Mouse (Mus musculus): ENCODE measurements around the gene Grk6. TPM values are rescaled to one million over a fixed set of nuclear protein-coding genes. Genes with fewer than 3 reads are reported as not detected.

Gene Grk6
- 10 to 100 TPM; 60.3 to 63.2 TPM for total RNA-seq (2021)
- long read RNA-seq, transcript Grk6-201 (16 exons, 2,994 nt), result minor isoform, 35 of 166 reads
- long read RNA-seq, transcript Grk6-202 (16 exons, 2,169 nt), result minor isoform, 12 of 166 reads
- long read RNA-seq, transcript Grk6-203 (16 exons, 1,997 nt), result major isoform, 84 of 166 reads
- long read RNA-seq, partial matches to known transcripts, result 7 of 166 reads
- long read RNA-seq, other reads (novel, unspliced or antisense), result 23 of 166 reads

DNA sequence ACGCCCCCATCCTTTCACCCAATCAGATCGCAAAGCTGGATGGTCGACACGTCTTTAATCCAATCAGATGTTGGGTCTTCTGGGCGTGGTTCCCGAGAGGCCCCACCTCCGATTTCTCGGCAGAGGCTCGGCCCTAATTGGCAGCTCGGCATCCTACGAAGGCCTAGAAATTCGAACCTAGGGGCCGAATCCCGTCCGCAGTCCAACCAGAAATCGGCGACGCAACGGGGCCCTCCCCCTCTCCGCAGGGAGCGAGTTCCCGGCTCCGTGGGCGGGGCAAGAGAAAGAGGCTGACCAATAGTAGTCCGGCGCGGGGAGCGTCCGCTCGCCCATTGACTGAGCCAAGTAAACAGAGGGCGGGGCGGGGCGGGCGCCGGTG, at the start of gene Grk6:
Gene Grk6 (plus strand): TSS at position 136 of the 379 bp plus-strand sequence.
- DNase-seq (ENCODE audit: low spot score in 2 of 2), result peak; percentile 100

GRCm38 (mm10) chr13:55398088-55398487, 46.8 kb upstream of the Grk6 start, which contains the start of gene Slc34a1:
Gene Slc34a1, plus strand, starts transcription at chr13:55398187.
- DNase-seq (ENCODE audit: low spot score in 2 of 2), result no peak

DNA sequence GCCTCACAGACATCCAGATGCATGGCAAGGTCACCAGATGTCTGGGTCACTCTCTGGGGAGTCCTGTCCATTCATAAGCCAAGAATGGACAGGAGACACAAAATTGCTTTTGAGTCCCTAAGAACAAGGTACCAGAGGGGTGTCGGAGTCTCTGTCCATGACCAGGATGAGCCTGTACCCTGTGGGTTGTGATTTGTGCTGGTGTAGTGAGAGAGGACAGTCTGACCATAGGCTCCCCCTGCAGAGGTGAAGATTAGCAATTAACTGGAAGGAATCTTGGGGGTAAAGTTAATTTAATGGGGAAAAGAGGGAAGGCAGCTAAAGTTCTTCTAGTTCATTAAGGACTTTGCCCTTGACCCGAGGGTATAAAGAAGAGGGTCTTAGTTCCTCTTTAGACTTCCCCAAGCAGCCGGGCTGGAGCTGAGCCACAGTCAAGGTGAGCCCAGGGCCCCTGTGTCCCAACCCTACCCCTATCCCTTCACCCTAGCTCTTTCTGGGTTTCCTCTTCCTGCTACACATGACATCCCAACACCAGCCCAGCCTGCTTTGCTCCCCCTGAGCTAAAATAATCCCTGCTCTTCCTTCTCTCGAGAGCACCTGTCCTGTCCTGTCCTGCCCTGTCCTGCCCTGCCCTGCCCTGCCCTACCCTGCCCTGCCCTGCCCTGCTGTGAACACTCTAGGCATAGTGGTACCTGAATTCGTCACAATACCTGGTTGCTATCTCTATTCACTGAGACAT, 45.4 kb upstream of the Grk6 start:
- no peak for DNase-seq (ENCODE audit: low spot score in 2 of 2)

GRCm38 (mm10) chr13:55400039-55400346, 44.9 kb upstream of the Grk6 start:
- no peak for DNase-seq (ENCODE audit: low spot score in 2 of 2)

GRCm38 (mm10) chr13:55403266-55403665, 41.6 kb upstream of the Grk6 start:
- no peak for DNase-seq (ENCODE audit: low spot score in 2 of 2)

GRCm38 (mm10) chr13:55403935-55404852, 40.7 kb upstream of the Grk6 start:
- peak in 1 of 2 experiments; percentile 65 for DNase-seq (ENCODE audit: low spot score in 2 of 2)

- DNase-seq (ENCODE audit: low spot score in 2 of 2), result peak; percentile 61 to 87
Measured at GRCm38 (mm10) chr13:55404853-55405782, 39.8 kb upstream of the Grk6 start.

DNA sequence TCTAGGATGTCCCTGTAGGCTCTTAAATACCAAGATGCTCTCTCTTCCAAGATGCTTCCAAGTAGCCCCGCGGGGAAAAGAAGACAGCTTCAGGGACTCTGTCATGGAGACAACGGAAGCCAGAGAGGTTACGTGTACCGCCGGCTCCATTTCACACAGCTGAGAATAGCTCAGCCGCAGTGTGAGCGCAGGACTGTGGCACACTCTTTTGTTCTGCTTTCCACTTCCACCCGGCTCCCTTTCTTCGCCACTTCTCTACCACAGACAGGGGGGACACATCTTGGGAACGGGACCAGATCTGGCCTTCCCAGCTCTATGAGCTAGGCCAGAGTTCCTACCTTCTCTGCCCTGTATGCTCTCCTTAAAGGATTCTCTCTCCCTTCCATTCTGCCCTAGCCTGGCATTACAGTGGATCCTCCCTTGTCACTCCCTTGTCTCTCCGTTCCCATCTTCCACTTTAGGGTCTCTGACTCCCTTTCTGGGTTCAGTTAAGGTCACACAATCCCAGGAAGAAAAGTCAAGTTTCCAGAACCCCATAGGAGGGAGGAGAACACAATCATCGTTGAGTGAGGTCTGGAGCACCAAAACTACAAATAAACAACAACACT, 39.0 kb upstream of the Grk6 start:
- no peak for DNase-seq (ENCODE audit: low spot score in 2 of 2)

DNA sequence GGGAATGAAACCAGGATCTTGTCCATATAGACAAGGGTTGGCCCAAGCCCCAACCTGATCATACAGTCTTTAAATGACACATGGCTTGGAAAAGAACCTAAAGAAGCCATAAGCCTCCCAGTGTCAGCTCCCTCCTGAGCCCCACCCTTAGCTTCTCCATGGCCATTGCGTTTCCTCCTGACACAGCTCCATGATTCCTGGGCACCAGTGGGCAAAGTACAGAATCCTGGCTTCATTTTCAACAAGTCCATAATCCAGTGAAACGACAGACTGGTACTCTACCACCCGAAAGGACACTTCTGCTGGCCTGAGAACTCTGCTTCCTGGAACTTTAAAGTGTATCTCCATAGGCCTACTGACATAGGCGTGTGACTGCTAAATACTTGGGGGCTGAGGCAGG, 37.5 kb upstream of the Grk6 start:
- no peak for DNase-seq (ENCODE audit: low spot score in 2 of 2)

DNA sequence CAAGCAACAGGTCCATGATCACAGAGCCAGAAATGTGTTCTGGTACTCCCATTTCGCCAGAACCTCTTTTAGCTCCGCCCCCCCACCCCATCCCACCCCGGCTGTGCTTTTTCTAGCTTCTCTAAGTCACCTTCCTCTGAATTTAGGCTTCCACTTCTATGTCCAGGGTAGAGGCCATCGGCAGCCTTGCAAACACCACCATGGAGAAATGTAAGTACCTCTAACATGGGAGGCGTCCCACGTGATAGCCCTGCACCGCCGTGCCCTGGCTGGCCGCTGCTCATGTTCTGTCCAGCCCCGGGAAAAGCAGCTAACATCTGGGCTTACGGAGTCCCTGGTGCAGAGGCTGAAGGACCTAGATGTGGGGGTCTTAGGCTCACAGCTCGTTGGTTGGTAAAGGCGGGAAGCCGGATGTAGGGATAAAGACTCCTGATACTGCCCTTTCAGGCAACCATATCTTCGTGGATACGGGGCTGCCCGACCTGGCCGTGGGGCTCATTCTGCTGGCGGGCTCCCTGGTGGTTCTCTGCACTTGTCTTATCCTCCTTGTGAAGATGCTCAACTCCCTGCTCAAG, 36.2 kb upstream of the Grk6 start:
- DNase-seq (ENCODE audit: low spot score in 2 of 2), result no peak

GRCm38 (mm10) chr13:55411826-55412225, 33.0 kb upstream of the Grk6 start:
- DNase-seq (ENCODE audit: low spot score in 2 of 2), result no peak

DNA sequence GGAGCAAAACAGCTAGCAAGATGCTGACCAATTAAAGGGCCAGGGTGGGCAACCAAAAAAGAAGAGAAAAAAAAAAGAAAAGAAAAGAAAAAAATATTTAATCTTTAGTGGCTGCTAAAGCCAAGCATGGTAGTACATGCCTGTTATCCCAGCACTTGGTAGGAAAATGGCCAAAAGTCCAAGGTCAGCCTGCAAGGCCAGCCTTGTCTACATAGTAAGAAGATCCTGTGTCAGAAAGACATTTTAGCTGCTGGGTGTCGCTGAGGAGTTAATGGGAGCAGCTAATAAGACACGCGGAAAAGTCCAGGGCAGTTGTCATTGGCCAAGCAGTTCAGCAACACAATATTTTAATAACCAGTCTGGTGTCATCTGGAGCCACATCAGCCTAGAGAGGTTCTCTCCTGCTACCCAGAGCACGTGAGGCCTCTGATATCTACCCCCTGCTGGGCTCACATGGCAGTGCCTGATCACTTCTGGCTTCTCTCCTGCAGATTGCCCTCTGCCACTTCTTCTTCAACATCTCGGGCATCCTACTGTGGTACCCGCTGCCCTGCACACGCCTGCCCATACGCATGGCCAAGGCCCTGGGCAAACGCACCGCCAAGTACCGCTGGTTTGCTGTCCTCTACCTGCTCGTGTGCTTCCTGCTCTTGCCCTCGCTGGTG, 32.1 kb upstream of the Grk6 start:
- no peak for DNase-seq (ENCODE audit: low spot score in 2 of 2)

GRCm38 (mm10) chr13:55413333-55413732, 31.5 kb upstream of the Grk6 start:
- DNase-seq (ENCODE audit: low spot score in 2 of 2), result no peak

- DNase-seq (ENCODE audit: low spot score in 2 of 2), result peak; percentile 62 to 78
Measured at GRCm38 (mm10) chr13:55414743-55415380, 30.0 kb upstream of the Grk6 start, which contains the start of gene Pfn3. Gene Pfn3, minus strand, starts transcription at chr13:55415232.

GRCm38 (mm10) chr13:55418004-55418403, 26.9 kb upstream of the Grk6 start:
- DNase-seq (ENCODE audit: low spot score in 2 of 2), result peak; percentile 53 to 87

- no peak for DNase-seq (ENCODE audit: low spot score in 2 of 2)
Measured at GRCm38 (mm10) chr13:55419142-55419541, 25.7 kb upstream of the Grk6 start.

GRCm38 (mm10) chr13:55420018-55420932, 24.6 kb upstream of the Grk6 start:
- DNase-seq (ENCODE audit: low spot score in 2 of 2), result no peak
